Mouse (Mus musculus) adrenal gland, adult (tissue): ENCODE results near the gene Polr2a.
A peak's percentile ranks its signal among the peaks of the same experiment; 100 is the strongest.
"Not testable (repeated sequence)": the region's sequence is repeated elsewhere in the genome, so short reads cannot be mapped to it uniquely, and the experiment has no call there.

Experiments
- DNase-seq, 2 experiments: peaks; one replicate each; pipeline ENCODE4 v3.0.0; 2022 to 2023; ENCODE audit warnings: low spot score in 1 of 2; ENCODE audit not compliant: inconsistent age in 2 of 2

The Polr2a gene

DNA sequence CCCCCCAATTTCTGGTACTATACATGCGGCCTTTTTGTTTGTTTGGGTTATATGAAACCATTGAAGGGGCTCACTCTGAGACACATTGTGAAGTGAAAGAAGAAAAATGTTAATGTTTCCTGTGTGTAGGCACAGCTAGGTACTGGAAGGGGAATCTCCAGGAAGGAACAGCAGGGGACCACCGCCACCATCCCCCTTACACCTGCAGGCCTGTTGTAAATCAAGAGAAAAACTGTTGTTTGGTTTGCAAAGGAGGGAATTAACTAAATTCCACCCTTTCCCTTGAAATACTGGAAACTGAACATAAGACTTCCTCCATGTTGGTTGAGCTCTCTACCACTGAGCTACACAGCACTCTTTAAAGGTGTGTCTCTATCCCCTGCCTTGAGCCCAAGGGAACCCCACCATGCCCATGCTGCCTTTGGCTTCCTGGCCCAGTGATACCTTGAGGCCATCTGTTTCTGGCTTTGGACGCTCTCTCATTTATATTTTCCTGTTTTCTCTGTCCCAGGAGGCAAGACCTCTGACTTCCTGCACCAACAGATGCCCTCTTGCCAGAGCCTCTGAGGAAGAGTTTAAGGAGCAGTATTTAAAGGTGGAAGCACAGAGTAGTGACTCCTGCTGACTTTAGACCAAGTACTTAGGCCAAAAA is 49.7 kb downstream of the Polr2a start:
- no peak for DNase-seq

DNA sequence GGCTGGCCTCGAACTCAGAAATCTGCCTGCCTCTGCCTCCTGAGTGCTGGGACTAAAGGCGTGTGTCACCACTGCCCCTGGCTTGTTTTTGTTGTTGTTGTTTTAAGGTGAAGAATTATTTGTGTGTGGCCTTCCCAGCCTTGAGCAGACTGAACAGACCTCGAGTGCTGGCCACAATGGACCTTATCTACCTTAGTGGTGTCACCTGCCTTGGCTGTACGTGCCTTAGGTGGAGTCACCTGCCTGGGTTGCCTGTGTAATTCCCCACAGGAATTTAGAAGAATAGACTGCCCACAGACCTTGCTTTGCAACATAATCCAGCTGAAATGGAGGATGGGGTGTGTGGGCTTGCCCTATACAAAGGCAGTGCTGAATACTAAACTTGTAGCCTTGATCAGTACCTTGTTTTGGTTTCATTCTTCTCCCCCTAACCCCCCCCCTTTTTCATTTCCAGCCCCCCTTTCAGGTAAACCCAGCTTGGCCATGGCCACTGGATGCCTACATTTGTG is 50.5 kb downstream of the Polr2a start:
- DNase-seq: no peak

DNA sequence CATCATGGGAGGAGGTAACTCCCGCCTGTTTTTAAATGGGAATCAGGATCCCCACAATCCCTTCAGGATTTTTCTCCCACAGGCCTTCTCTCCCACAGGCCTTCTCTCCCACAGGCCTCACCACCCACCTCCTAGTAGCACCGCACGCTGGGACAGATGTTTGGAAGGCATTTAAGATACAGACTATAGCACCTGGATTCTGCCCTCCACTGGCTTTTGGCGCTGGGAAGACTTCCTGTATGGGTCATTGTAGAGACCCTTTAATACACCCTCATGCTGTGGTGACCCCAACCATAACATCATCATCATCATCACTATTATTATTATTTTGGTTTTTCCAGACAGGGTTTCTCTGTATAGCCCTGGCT is 51.0 kb downstream of the Polr2a start:
- no peak for DNase-seq

- DNase-seq: peak; percentile 89 to 95
Measured at GRCm38 (mm10) chr11:69706775-69707479, 51.5 kb downstream of the Polr2a start.

DNA sequence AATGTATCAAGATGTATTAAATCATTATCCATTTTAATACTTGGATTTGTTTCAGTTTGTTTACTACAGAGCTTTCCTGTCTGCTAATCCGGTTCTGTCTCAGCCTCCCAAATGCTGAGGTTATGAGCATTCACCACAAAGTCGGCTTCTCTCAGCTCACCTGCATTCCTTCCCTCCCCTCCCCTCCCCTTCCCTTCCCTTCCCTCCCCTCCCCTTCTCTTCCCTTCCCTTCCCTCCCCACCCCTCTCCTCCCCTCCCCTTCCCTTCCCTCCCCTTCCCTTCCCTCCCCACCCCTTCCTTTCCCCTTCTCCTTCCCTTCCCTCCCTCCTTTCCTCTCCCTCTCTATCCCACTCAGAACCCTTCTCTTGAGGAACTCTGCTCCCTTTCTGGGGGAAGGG is 53.8 kb downstream of the Polr2a start:
- no peak for DNase-seq

DNA sequence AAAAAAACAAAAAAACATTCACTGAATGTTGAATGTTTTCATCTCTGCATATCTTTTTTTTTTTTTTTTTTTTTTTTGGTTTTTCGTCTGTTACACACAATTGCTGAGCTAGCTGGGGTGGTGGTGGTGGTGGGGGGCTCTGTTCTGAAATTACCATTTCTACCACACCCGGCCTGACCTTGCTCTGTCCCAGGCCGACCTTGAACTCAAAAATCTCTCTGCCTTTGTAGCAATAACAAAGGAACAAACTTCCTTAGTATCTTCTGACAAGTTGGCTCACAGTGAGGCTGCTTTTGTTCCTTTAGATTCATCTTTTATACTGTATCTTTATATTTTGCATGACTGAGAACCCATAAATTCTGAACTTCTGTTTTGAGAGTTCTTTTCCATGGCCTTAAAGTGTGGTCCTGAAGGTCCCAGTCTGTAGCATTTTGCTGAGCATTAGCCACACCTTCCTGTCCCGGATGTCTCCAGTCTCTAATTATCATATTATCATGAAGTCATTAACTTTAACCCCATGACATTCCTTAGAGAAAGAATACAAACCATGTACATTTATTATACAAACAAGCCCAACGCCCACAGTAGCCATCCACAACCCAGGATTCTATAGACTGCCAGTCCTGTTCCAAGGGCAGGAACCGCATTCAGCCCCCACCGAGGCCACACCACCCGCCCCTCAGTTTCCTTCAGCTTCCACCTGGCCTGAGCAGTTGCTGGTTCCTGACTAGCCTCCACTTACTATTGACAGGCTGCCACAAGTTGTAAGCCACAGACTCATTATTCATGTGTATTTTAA is 54.4 kb downstream of the Polr2a start:
- no peak for DNase-seq

- not testable (repeated sequence) for DNase-seq
Measured at GRCm38 (mm10) chr11:69703381-69703780, 55.1 kb downstream of the Polr2a start.

DNA sequence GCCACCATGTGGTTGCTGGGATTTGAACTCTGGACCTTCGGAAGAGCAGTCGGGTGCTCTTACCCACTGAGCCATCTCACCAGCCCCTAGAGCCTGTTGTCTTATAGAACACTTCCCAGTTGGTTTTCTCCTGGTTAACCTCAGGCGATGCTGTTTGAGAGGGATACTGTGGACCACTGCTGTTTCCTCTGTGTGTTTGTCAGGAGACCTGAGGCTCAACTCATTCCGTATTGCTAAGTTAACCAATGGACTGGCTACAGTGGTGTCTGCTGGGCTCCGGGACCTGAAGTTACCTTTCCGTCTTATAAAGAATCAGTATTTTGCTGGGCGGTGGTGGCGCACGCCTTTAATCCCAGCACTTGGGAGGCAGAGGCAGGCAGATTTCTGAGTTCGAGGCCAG is 55.6 kb downstream of the Polr2a start:
- DNase-seq: not testable (repeated sequence)

DNA sequence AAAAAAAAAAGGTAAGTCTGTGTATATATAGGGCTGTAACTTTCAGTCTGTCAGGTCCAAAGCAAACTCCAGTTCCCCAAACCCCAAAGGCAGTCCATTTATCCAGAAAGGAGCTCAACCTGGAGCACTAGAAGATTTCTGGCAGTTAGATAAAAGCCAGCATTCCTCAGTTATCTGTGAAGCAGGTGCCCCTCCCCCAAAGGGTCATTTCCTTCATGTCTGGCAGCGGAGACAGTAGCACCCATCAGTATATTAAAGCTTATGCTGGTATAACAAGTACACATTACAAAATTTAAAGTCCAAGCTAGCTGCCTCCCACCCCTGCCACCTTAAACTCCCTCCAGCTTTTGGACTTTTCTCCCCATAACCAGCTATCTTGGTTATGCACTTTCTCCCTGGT is 58.8 kb downstream of the Polr2a start:
- DNase-seq: peak in 1 of 2 experiments; percentile 53

- no peak for DNase-seq
Measured at GRCm38 (mm10) chr11:69698574-69698973, 59.9 kb downstream of the Polr2a start.

DNA sequence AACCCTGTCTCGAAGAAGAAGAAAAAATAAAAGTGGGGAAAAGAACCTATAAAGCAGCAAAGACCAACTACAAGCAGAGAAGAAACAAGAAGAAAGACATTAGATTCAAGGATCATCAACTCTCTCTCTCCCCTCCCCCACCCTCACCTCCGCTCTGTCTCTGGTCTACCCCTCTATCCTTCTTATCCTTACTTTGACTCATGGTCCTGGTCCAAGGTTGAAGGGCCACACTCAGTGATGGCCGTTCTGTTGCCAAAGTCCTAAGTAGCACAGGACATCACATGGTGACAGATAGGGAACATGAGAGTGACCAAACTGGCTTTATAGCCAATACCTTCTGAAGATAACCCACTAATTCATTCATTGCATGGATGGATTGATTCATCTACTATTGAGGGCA is 61.0 kb downstream of the Polr2a start:
- DNase-seq: no peak

DNA sequence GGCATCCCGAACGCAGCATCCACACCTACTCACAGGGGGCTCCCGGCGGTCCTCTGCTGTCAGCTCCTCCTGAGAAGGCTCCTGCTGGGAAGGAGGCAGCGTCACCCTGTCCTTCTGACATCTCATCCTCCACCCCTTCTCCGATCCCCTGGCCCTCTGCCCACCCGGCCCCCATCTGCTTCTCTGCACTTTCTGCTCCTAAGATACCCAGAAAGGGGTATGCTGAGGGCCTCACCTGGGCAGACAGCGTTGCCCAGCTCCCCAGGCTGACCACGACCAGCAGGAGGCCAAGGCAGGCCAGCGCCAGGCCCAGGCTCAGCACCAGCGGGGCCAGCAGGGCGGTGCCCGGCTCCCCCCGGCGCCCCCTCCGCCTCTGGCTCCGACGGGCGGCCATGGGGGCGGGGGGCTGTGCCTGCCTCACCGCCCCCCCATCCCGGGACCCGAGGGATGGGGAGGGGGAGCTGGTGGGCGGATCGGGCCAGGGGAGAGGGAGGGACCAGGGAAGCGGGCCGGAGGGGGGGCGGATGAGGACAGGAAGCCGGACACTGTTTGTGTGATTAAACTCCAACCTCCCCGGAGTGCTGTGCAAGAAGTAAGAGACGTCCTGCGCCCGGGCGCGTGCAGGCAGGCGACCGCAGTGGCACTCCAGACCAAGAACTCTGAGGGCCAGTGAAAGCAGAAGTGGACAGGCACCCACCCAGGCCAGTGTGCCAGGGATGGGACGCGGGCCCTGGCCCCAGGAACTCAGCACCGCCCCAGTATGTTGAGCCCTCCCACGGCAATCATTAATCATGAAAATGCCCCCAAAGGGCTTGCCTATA is 62.9 kb downstream of the Polr2a start, which contains the start of the genes Tnfsf12 and Tnfsfm13:
Gene Tnfsf12, minus strand, starts transcription at position 489 of the 821 bp plus-strand sequence.
Gene Tnfsfm13, minus strand, starts transcription at position 738 of the 821 bp plus-strand sequence.
- DNase-seq: peak; percentile 85 to 95

DNA sequence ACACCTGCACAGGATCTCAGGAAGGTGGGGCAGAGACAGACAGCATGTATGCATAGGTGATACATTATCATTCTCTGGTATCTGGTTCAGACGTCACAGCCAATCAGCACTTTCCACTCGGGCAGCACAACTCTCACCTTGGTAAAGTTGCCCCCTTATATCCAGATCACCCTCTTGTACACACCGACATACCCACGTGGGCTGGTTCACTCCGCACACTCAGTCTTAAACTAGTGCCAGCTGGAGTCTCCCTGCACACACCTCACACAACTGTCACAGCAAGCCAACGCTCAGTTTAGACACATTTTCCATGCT is 63.4 kb downstream of the Polr2a start:
- DNase-seq: no peak

- no peak for DNase-seq
Measured at GRCm38 (mm10) chr11:69693421-69693965, 64.9 kb downstream of the Polr2a start.

- no peak for DNase-seq
Measured at GRCm38 (mm10) chr11:69692863-69693262, 65.6 kb downstream of the Polr2a start.

DNA sequence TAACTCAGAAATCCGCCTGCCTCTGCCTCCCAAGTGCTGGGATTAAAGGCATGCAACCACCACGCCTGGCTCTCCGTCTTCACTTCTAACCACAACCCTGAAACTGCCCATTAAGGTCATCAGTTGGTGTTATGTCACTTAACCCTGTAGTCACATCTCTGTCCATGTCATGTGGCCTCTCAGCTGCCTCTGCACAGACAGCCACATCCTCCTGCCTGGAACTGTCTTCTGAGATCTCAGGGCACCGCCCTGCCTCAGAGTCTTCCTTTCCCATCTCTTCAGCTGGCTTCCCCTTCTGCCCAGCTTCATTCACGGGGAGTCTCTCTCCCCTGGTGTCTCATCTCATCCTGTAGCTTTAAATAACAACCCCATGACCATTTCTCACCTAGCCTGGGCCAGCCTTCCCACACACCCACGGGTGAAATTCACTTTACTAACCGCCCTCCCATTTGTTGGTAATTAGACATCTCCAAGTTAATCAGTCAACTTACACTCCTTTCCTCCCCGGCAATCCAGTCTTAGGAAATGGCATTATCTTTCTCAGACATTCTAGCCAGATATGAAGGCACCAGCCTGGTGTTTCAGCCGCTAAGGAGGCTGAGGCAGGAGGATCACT is 66.1 kb downstream of the Polr2a start:
- no peak for DNase-seq

DNA sequence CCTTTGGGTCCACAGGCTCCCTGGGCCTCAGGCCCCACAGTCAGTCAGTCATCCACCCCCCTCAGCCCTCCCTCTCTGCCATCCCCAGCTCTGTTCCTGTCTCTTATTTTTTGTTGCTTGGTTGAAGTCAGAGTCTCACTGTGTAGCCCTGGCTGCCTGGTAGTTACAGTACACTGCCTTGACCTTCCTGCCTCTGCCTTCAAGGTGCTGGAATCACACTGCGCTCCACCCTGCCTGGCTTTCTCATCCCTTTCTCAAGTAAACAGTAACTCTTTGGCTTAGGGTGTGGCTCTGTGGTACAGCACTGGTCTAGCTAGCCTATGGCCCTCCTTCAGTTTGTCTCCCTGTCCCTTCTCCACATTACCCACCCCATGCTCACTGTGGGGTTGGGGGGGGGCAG is 68.5 kb downstream of the Polr2a start:
- DNase-seq: no peak

DNA sequence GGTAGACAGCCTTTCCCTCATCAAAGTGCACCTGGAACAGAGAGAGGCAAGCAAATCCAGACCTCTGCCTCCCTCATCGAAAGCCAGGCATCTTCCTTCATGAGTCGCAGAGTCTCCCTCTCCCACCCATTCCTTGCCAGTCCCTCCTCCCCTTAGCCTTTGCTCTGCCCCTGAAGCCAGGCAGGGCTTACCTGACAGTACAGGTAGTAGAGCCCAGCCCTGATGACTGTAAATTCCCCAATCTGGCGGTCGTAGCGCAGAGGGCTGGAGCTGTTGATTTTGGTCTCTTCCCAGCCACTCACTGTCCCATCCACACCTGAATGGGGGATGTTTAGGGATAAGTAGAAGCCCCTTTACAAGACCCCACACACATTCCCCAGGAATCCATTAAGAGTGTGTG is 71.4 kb downstream of the Polr2a start:
- DNase-seq: no peak

GRCm38 (mm10) chr11:69686377-69686776 is 72.1 kb downstream of the Polr2a start:
- peak; percentile 67 to 81 for DNase-seq

GRCm38 (mm10) chr11:69685526-69686148 is 72.8 kb downstream of the Polr2a start, which contains the start of gene Tnfsf13:
TSS of gene Tnfsf13 (minus strand) at chr11:69685784.
- peak; percentile 80 to 95 for DNase-seq
